Mouse (Mus musculus): ENCODE results near the gene Tsku. TPM values are rescaled to one million over a fixed set of nuclear protein-coding genes. Genes with fewer than 3 reads are reported as not detected.

Gene Tsku
- polyA plus RNA-seq, 1 experiment from 2014 or later, result 10.8 TPM

- peak; percentile 73; the same call in 1 of the 2 replicates for ATAC-seq
- H3K27me3 ChIP-seq (replicated peaks; ENCODE audit: control insufficient read depth, insufficient read depth, low read length), result peaks cover 6% of the 10 kb centered on the region
- no peak overlapping the region for H3K27ac ChIP-seq (ENCODE audit: low read depth, low read length)
- peak overlapping the region; percentile 22 for H3K4me3 ChIP-seq (ENCODE audit: low read depth, low read length)
- H3K4me1 ChIP-seq (ENCODE audit: control insufficient read depth, insufficient read depth, low read length), result no peaks in the 10 kb centered on the region
- H3K36me3 ChIP-seq (ENCODE audit: control insufficient read depth, insufficient read depth, low read length), result no peaks in the 10 kb centered on the region
- WGBS, result under 1% methylated on average over 13 of the region's 13 CpGs
- peak overlapping the region; percentile 50 for H3K4me2 ChIP-seq (ENCODE audit: low read length)
- H3K9ac ChIP-seq (ENCODE audit: low read length), result peak overlapping the region; percentile 51
- DNase-seq (ENCODE audit: low spot score), result peak; percentile 93
- H3K9me3 ChIP-seq (replicated peaks; ENCODE audit: control insufficient read depth, low read length), result no peaks in the 10 kb centered on the region
Measured at GRCm38 (mm10) chr7:98341475-98341874, 19.7 kb downstream of the Tsku start.

- ATAC-seq (no peak), DNase-seq (ENCODE audit: low spot score) (no peak)
- H3K9ac ChIP-seq (ENCODE audit: low read length), result no peak overlapping the region
- H3K9me3 ChIP-seq (replicated peaks; ENCODE audit: control insufficient read depth, low read length), result no peaks in the 10 kb centered on the region
- no peaks in the 10 kb centered on the region for H3K36me3 ChIP-seq (ENCODE audit: control insufficient read depth, insufficient read depth, low read length)
- no peak overlapping the region for H3K4me2 ChIP-seq (ENCODE audit: low read length)
- 78% methylated on average over 5 of the region's 5 CpGs for WGBS
- no peak overlapping the region for H3K4me3 ChIP-seq (ENCODE audit: low read depth, low read length)
- no peak overlapping the region for H3K27ac ChIP-seq (ENCODE audit: low read depth, low read length)
- peaks cover 6% of the 10 kb centered on the region for H3K27me3 ChIP-seq (replicated peaks; ENCODE audit: control insufficient read depth, insufficient read depth, low read length)
- no peaks in the 10 kb centered on the region for H3K4me1 ChIP-seq (ENCODE audit: control insufficient read depth, insufficient read depth, low read length)
Measured at GRCm38 (mm10) chr7:98340343-98340742, 20.8 kb downstream of the Tsku start.

GRCm38 (mm10) chr7:98333987-98334386, 27.1 kb downstream of the Tsku start:
- no peak for ATAC-seq
- 90% methylated on average over 3 of the region's 3 CpGs for WGBS

GRCm38 (mm10) chr7:98333507-98333906, 27.6 kb downstream of the Tsku start:
- H3K9me3 ChIP-seq (replicated peaks; ENCODE audit: control insufficient read depth, low read length), result no peaks in the 10 kb centered on the region
- ATAC-seq (no peak), DNase-seq (ENCODE audit: low spot score) (no peak)
- no peaks in the 10 kb centered on the region for H3K27me3 ChIP-seq (replicated peaks; ENCODE audit: control insufficient read depth, insufficient read depth, low read length)
- H3K4me2 ChIP-seq (ENCODE audit: low read length), result no peak overlapping the region
- no peak overlapping the region for H3K9ac ChIP-seq (ENCODE audit: low read length)
- WGBS, result 95% methylated on average over 5 of the region's 5 CpGs
- no peak overlapping the region for H3K27ac ChIP-seq (ENCODE audit: low read depth, low read length)
- no peak overlapping the region for H3K4me3 ChIP-seq (ENCODE audit: low read depth, low read length)
- no peaks in the 10 kb centered on the region for H3K36me3 ChIP-seq (ENCODE audit: control insufficient read depth, insufficient read depth, low read length)
- no peaks in the 10 kb centered on the region for H3K4me1 ChIP-seq (ENCODE audit: control insufficient read depth, insufficient read depth, low read length)

More at GRCm38 (mm10) chr7:98333987-98334386, 27.1 kb downstream of the Tsku start:
- Histone ChIP-seq H3K4me2 (ENCODE audit: low read length) (no peak overlapping the region), H3K27ac (ENCODE audit: low read depth, low read length) (no peak overlapping the region), H3K27me3 (replicated peaks; ENCODE audit: control insufficient read depth, insufficient read depth, low read length) (no peaks in the 10 kb centered on the region), H3K9ac (ENCODE audit: low read length) (no peak overlapping the region), H3K4me1 (ENCODE audit: control insufficient read depth, insufficient read depth, low read length) (no peaks in the 10 kb centered on the region), H3K9me3 (replicated peaks; ENCODE audit: control insufficient read depth, low read length) (no peaks in the 10 kb centered on the region), H3K36me3 (ENCODE audit: control insufficient read depth, insufficient read depth, low read length) (no peaks in the 10 kb centered on the region), H3K4me3 (ENCODE audit: low read depth, low read length) (no peak overlapping the region)
- DNase-seq (ENCODE audit: low spot score), result no peak

GRCm38 (mm10) chr7:98332678-98333397, 28.3 kb downstream of the Tsku start:
- DNase-seq (ENCODE audit: low spot score) (peak; percentile 38), ATAC-seq (no peak; the same call in 1 of the 2 replicates)
- 60% methylated on average over 5 of the region's 5 CpGs for WGBS
- Histone ChIP-seq H3K36me3 (ENCODE audit: control insufficient read depth, insufficient read depth, low read length) (no peaks in the 10 kb centered on the region), H3K4me2 (ENCODE audit: low read length) (no peak overlapping the region), H3K4me1 (ENCODE audit: control insufficient read depth, insufficient read depth, low read length) (no peaks in the 10 kb centered on the region), H3K4me3 (ENCODE audit: low read depth, low read length) (no peak overlapping the region), H3K27me3 (replicated peaks; ENCODE audit: control insufficient read depth, insufficient read depth, low read length) (no peaks in the 10 kb centered on the region), H3K9me3 (replicated peaks; ENCODE audit: control insufficient read depth, low read length) (no peaks in the 10 kb centered on the region), H3K27ac (ENCODE audit: low read depth, low read length) (no peak overlapping the region), H3K9ac (ENCODE audit: low read length) (no peak overlapping the region)

GRCm38 (mm10) chr7:98331932-98332331, 29.2 kb downstream of the Tsku start:
- no peak overlapping the region for H3K27ac ChIP-seq (ENCODE audit: low read depth, low read length)
- 86% methylated on average over 3 of the region's 3 CpGs for WGBS
- no peak overlapping the region for H3K4me2 ChIP-seq (ENCODE audit: low read length)
- no peak overlapping the region for H3K4me3 ChIP-seq (ENCODE audit: low read depth, low read length)
- no peaks in the 10 kb centered on the region for H3K4me1 ChIP-seq (ENCODE audit: control insufficient read depth, insufficient read depth, low read length)
- H3K36me3 ChIP-seq (ENCODE audit: control insufficient read depth, insufficient read depth, low read length), result no peaks in the 10 kb centered on the region
- H3K9ac ChIP-seq (ENCODE audit: low read length), result no peak overlapping the region
- H3K27me3 ChIP-seq (replicated peaks; ENCODE audit: control insufficient read depth, insufficient read depth, low read length), result no peaks in the 10 kb centered on the region
- no peak for ATAC-seq
- no peaks in the 10 kb centered on the region for H3K9me3 ChIP-seq (replicated peaks; ENCODE audit: control insufficient read depth, low read length)
- DNase-seq (ENCODE audit: low spot score), result no peak

- no peak overlapping the region for H3K4me2 ChIP-seq (ENCODE audit: low read length)
- no peak overlapping the region for H3K27ac ChIP-seq (ENCODE audit: low read depth, low read length)
- no peaks in the 10 kb centered on the region for H3K9me3 ChIP-seq (replicated peaks; ENCODE audit: control insufficient read depth, low read length)
- no peak for DNase-seq (ENCODE audit: low spot score)
- H3K36me3 ChIP-seq (ENCODE audit: control insufficient read depth, insufficient read depth, low read length), result no peaks in the 10 kb centered on the region
- H3K27me3 ChIP-seq (replicated peaks; ENCODE audit: control insufficient read depth, insufficient read depth, low read length), result no peaks in the 10 kb centered on the region; the same call in 1 of the 2 replicates
- WGBS, result 73% methylated on average over 2 of the region's 2 CpGs
- ATAC-seq, result no peak
- no peak overlapping the region for H3K4me3 ChIP-seq (ENCODE audit: low read depth, low read length)
- H3K4me1 ChIP-seq (ENCODE audit: control insufficient read depth, insufficient read depth, low read length), result no peaks in the 10 kb centered on the region
- no peak overlapping the region for H3K9ac ChIP-seq (ENCODE audit: low read length)
Measured at GRCm38 (mm10) chr7:98330375-98331002, 30.6 kb downstream of the Tsku start.

- no peaks in the 10 kb centered on the region for H3K4me1 ChIP-seq (ENCODE audit: control insufficient read depth, insufficient read depth, low read length)
- H3K9me3 ChIP-seq (replicated peaks; ENCODE audit: control insufficient read depth, low read length), result no peaks in the 10 kb centered on the region
- 76% methylated on average over 7 of the region's 7 CpGs for WGBS
- H3K4me3 ChIP-seq (ENCODE audit: low read depth, low read length), result no peak overlapping the region
- H3K36me3 ChIP-seq (ENCODE audit: control insufficient read depth, insufficient read depth, low read length), result no peaks in the 10 kb centered on the region
- no peak overlapping the region for H3K27ac ChIP-seq (ENCODE audit: low read depth, low read length)
- DNase-seq (ENCODE audit: low spot score) (no peak), ATAC-seq (no peak)
- H3K9ac ChIP-seq (ENCODE audit: low read length), result no peak overlapping the region
- H3K27me3 ChIP-seq (replicated peaks; ENCODE audit: control insufficient read depth, insufficient read depth, low read length), result no peaks in the 10 kb centered on the region; the same call in 1 of the 2 replicates
- H3K4me2 ChIP-seq (ENCODE audit: low read length), result no peak overlapping the region
Measured at GRCm38 (mm10) chr7:98329651-98330374, 31.3 kb downstream of the Tsku start.
